Mouse (Mus musculus): ENCODE data around the gene Zfp791.
"Not testable (repeated sequence)": the region's sequence is repeated elsewhere in the genome, so short reads cannot be mapped to it uniquely, and the experiment has no call there.

GRCm38 (mm10) chr8:85082169-85082568 lies 40.7 kb downstream of the Zfp791 start:
- not testable (repeated sequence) for TF ChIP-seq CTCF (IDR thresholded peaks at IDR 0.05; ENCODE audit: extremely low read depth, insufficient read length, insufficient replicate concordance, low read depth, low read length); POLR2A (IDR thresholded peaks at IDR 0.05; ENCODE audit: low read depth, low read length)

Data from small intestine, adult 2 months (tissue).